Comparison of ENCODE assay signal across 9 mouse cellular contexts in the genomic region with DNA sequence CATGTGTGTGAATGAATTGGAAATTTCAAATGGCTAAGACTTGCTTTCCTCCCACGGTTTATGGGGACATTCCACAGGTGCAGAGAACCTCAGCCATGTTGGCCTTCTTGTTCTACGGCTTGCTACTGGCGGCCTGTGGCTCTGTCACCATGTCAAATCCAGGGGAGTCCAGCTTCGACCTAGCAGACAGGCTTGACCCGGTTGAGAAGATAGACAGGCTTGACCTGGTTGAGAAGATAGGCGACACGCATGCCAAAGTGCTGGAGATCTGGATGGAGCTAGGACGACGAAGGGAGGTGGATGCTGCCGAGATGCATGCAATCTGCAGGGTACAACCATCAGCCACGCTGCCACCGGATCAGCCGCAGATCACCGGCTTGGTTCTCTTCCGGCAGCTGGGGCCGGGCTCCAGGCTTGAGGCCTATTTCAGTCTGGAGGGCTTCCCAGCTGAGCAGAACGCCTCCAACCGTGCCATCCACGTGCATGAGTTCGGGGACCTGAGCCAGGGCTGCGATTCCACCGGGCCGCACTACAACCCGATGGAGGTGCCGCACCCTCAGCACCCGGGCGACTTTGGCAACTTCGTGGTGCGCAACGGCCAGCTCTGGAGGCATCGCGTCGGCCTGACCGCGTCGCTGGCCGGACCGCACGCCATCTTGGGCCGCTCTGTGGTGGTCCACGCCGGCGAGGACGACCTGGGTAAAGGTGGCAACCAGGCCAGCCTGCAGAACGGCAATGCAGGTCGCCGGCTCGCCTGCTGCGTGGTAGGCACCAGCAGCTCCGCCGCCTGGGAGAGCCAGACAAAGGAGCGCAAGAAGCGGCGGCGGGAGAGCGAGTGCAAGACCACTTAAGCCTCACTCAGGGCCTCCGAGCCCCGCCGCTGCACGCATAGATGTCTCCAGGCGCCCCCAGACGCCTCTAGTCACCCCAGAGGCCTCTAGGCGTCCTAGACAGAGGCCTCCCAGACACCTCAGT. TPM values are rescaled to one million over a fixed set of nuclear protein-coding genes. Genes with fewer than 3 reads are reported as not detected.
DNase-seq lines count a peak whose midpoint lies in the region; ATAC-seq and TF ChIP-seq lines count a peak whose summit lies in the region.
"Had no signal": no experiment of that assay in that cellular context is flagged by ENCODE, and none has a peak within 500 bp of the region (broad histone marks: within the 10 kb centered on the region; RNA-seq: fewer than 3 reads in every experiment).

No protein-coding gene starts in this region.

- intact Hi-C loops in gastrocnemius, adult 2 months (cut with DNase I), result no loop called here
- intact Hi-C loops in gastrocnemius, postnatal 36 days (cut with DNase I), result no loop called here

- H3K27ac ChIP-seq in gastrocnemius, adult 2 months, result no peak overlapping the region
- H3K27ac ChIP-seq in limb, embryonic 12.5 days, result no peak overlapping the region

- no peak for TF ChIP-seq CTCF in gastrocnemius, adult 2 months (IDR thresholded peaks at IDR 0.05)
- no peak for TF ChIP-seq CTCF in G1E (IDR thresholded peaks at IDR 0.05; ENCODE audit: low read depth, low read length)

- WGBS in limb, embryonic 12.5 days, result 60% methylated on average over 63 of the region's 63 CpGs

- no peaks in the 10 kb centered on the region for H3K4me1 ChIP-seq in G1E (ENCODE audit: insufficient read depth, low read depth, low read length)
- peaks cover 6% of the 10 kb centered on the region; the same call in 1 of the 2 replicates for H3K4me1 ChIP-seq in limb, embryonic 12.5 days (replicated peaks)

- H3K27me3 ChIP-seq in G1E (ENCODE audit: insufficient read depth, low read length), result no peaks in the 10 kb centered on the region
- peaks cover 42% of the 10 kb centered on the region for H3K27me3 ChIP-seq in limb, embryonic 12.5 days

- peak; percentile 46 for DNase-seq in gastrocnemius, adult 2 months
- no peak for DNase-seq in gastrocnemius, postnatal 36 days
- DNase-seq in G1E (ENCODE audit: low spot score), result no peak
- no peak for DNase-seq in spleen, postnatal 14 days (ENCODE audit: low spot score in 2 of 2)
- DNase-seq in lung, adult 18-20 months, result no peak
- DNase-seq in gastrocnemius, adult 18-20 months (ENCODE audit: low spot score), result no peak

- H3K9me3 ChIP-seq in G1E (replicated peaks), result peaks cover 44% of the 10 kb centered on the region
- no peaks in the 10 kb centered on the region for H3K9me3 ChIP-seq in limb, embryonic 12.5 days

- H3K9ac ChIP-seq in limb, embryonic 12.5 days (replicated peaks), result no peak overlapping the region; the same call in 1 of the 2 replicates

- ATAC-seq in G1E (ENCODE audit: extremely low read depth, insufficient number of reproducible peaks, low FRiP score, poor library complexity, severe bottlenecking), result no peak
- 0 out of 2 replicates have a peak, but pooled peaks have one; percentile 3 for ATAC-seq in granulocyte monocyte progenitor cell, adult 5-6 weeks (replicated peaks; ENCODE audit: poor library complexity, severe bottlenecking)
- ATAC-seq in limb, embryonic 12.5 days (ENCODE audit: insufficient number of reproducible peaks, insufficient read depth, low FRiP score, low TSS enrichment, low read depth), result no peak

- H3K4me3 ChIP-seq in gastrocnemius, adult 2 months, result peak overlapping the region; percentile 26
- H3K4me3 ChIP-seq in G1E (ENCODE audit: low read depth, low read length), result peak overlapping the region; percentile 20; the same call in 1 of the 2 replicates
- 0 out of 2 replicates have a peak overlapping the region, but pooled peaks have one; percentile 13 for H3K4me3 ChIP-seq in limb, embryonic 12.5 days (replicated peaks)

- no peaks in the 10 kb centered on the region for H3K36me3 ChIP-seq in G1E (replicated peaks)
- no peaks in the 10 kb centered on the region for H3K36me3 ChIP-seq in limb, embryonic 12.5 days

- H3K4me2 ChIP-seq in limb, embryonic 12.5 days, result peak overlapping the region; percentile 37

RNA-seq across cellular contexts. Expression of a gene that starts 4.6 kb away (rescaled TPM):
- total RNA-seq in gastrocnemius, adult 2 months (2021), result 1 to 10 TPM; 4.2 to 9.3 TPM
- 1 to 10 TPM; 4.8 to 5.5 TPM for total RNA-seq in gastrocnemius, postnatal 36 days (2021)
- total RNA-seq in G1E (2014; fragmentation: Nextera tagmentation) (not detected in 2 replicates), G1E (2017) (0.05 and 0.06 TPM in 2 replicates)
- not detected in 2 replicates for polyA plus RNA-seq in G1E (2012)
- total RNA-seq in granulocyte monocyte progenitor cell, adult 5-6 weeks (2014; fragmentation: Nextera tagmentation), result not detected in 2 replicates
- not detected in 2 replicates for total RNA-seq in granulocyte monocyte progenitor cell, adult 5-6 weeks (2017)
- 0.18 TPM in 1 of 2 replicates, not detected in the other for polyA plus RNA-seq in limb, embryonic 12.5 days (2016; fragmentation: Nextera tagmentation; extraction: Ambion mirVana)
- 1 to 10 TPM; 4.9 to 9.2 TPM for total RNA-seq in gastrocnemius, adult 18-20 months (2021)
- total RNA-seq: neutrophil, adult 5-6 weeks had no signal

Comparison
In these comparisons a context has a peak if more than half of its experiments do, and no peak if none do; other contexts are left out.
1. RNA of a gene that starts 4.6 kb away (total RNA-seq): 4.2 to 9.3 TPM in gastrocnemius, adult 2 months, 4.9 to 9.2 TPM in gastrocnemius, adult 18-20 months and 4.8 to 5.5 TPM in gastrocnemius, postnatal 36 days; 0.05 to 0.06 TPM in G1E and not detected in granulocyte monocyte progenitor cell, adult 5-6 weeks; every median in the first group is over 4 times any median in the second.
2. Peak in every context shown above with its lines, with median percentiles within 50 percentile points of each other: H3K4me3 ChIP-seq.